Mouse (Mus musculus): ENCODE results near the gene Ptrh1. TPM values are rescaled to one million over a fixed set of nuclear protein-coding genes. Genes with fewer than 3 reads are reported as not detected.

Ptrh1 gene
- polyA plus RNA-seq, 1 experiment from 2014 or later = 5.6 TPM

- peaks cover 4% of the 10 kb centered on the region; the same call in 1 of the 2 replicates for H3K4me1 ChIP-seq (ENCODE audit: control insufficient read depth, insufficient read depth, low read length)
- 76% methylated on average over 7 of the region's 7 CpGs for WGBS
- no peak overlapping the region for H3K4me2 ChIP-seq (replicated peaks; ENCODE audit: low read depth, low read length)
- ATAC-seq (ENCODE audit: insufficient number of reproducible peaks, insufficient read depth, low FRiP score, low read depth) = no peak
- H3K27ac ChIP-seq (ENCODE audit: low read length) = no peak overlapping the region; the same call in 1 of the 2 replicates
- no peak overlapping the region for H3K4me3 ChIP-seq (ENCODE audit: low read depth, low read length)
- H3K27me3 ChIP-seq (ENCODE audit: control insufficient read depth, insufficient read depth, low read length) = no peaks in the 10 kb centered on the region
- no peaks in the 10 kb centered on the region for H3K36me3 ChIP-seq (ENCODE audit: control insufficient read depth, insufficient read depth, low read length)
- no peaks in the 10 kb centered on the region for H3K9me3 ChIP-seq (ENCODE audit: control insufficient read depth, low read depth, low read length)
- H3K9ac ChIP-seq (replicated peaks; ENCODE audit: low read depth, low read length) = no peak overlapping the region
These were observed 42.0 kb downstream of the Ptrh1 start for GRCm38 (mm10) chr2:32817589-32817988.

- ATAC-seq (ENCODE audit: insufficient number of reproducible peaks, insufficient read depth, low FRiP score, low read depth) = no peak
- H3K9ac ChIP-seq (replicated peaks; ENCODE audit: low read depth, low read length) = no peak overlapping the region
- H3K4me3 ChIP-seq (ENCODE audit: low read depth, low read length) = no peak overlapping the region
- H3K27me3 ChIP-seq (ENCODE audit: control insufficient read depth, insufficient read depth, low read length) = no peaks in the 10 kb centered on the region
- H3K27ac ChIP-seq (ENCODE audit: low read length) = no peak overlapping the region
- WGBS = 91% methylated on average over 5 of the region's 5 CpGs
- no peaks in the 10 kb centered on the region for H3K9me3 ChIP-seq (ENCODE audit: control insufficient read depth, low read depth, low read length)
- peaks cover 4% of the 10 kb centered on the region; the same call in 1 of the 2 replicates for H3K4me1 ChIP-seq (ENCODE audit: control insufficient read depth, insufficient read depth, low read length)
- H3K36me3 ChIP-seq (ENCODE audit: control insufficient read depth, insufficient read depth, low read length) = no peaks in the 10 kb centered on the region
- H3K4me2 ChIP-seq (replicated peaks; ENCODE audit: low read depth, low read length) = no peak overlapping the region
These were observed 42.6 kb downstream of the Ptrh1 start for GRCm38 (mm10) chr2:32818208-32818607.

GRCm38 (mm10) chr2:32821041-32821802 lies 45.6 kb downstream of the Ptrh1 start:
- no peak overlapping the region for H3K4me3 ChIP-seq (ENCODE audit: low read depth, low read length)
- no peaks in the 10 kb centered on the region for H3K27me3 ChIP-seq (ENCODE audit: control insufficient read depth, insufficient read depth, low read length)
- no peak overlapping the region for H3K27ac ChIP-seq (ENCODE audit: low read length)
- no peaks in the 10 kb centered on the region for H3K9me3 ChIP-seq (ENCODE audit: control insufficient read depth, low read depth, low read length)
- H3K4me1 ChIP-seq (ENCODE audit: control insufficient read depth, insufficient read depth, low read length) = peaks cover 14% of the 10 kb centered on the region; the same call in 1 of the 2 replicates
- H3K36me3 ChIP-seq (ENCODE audit: control insufficient read depth, insufficient read depth, low read length) = no peaks in the 10 kb centered on the region
- WGBS = 65% methylated on average over 11 of the region's 11 CpGs
- no peak overlapping the region for H3K4me2 ChIP-seq (replicated peaks; ENCODE audit: low read depth, low read length)
- H3K9ac ChIP-seq (replicated peaks; ENCODE audit: low read depth, low read length) = no peak overlapping the region
- no peak for ATAC-seq (ENCODE audit: insufficient number of reproducible peaks, insufficient read depth, low FRiP score, low read depth)

- 79% methylated on average over 6 of the region's 6 CpGs for WGBS
These were observed 47.1 kb downstream of the Ptrh1 start for GRCm38 (mm10) chr2:32822643-32823042.

GRCm38 (mm10) chr2:32823153-32823552 lies 47.6 kb downstream of the Ptrh1 start:
- no peak for ATAC-seq (ENCODE audit: insufficient number of reproducible peaks, insufficient read depth, low FRiP score, low read depth)
- no peak overlapping the region for H3K9ac ChIP-seq (replicated peaks; ENCODE audit: low read depth, low read length)
- WGBS = 23% methylated on average over 11 of the region's 11 CpGs

More at GRCm38 (mm10) chr2:32822643-32823042, 47.1 kb downstream of the Ptrh1 start:
- Histone ChIP-seq H3K4me2 (replicated peaks; ENCODE audit: low read depth, low read length) (no peak overlapping the region), H3K4me1 (ENCODE audit: control insufficient read depth, insufficient read depth, low read length) (0 out of 2 replicates have a peak, but pooled peaks cover 10% of the 10 kb centered on the region), H3K27me3 (ENCODE audit: control insufficient read depth, insufficient read depth, low read length) (no peaks in the 10 kb centered on the region), H3K4me3 (ENCODE audit: low read depth, low read length) (no peak overlapping the region), H3K9ac (replicated peaks; ENCODE audit: low read depth, low read length) (no peak overlapping the region), H3K27ac (ENCODE audit: low read length) (no peak overlapping the region), H3K9me3 (ENCODE audit: control insufficient read depth, low read depth, low read length) (no peaks in the 10 kb centered on the region), H3K36me3 (ENCODE audit: control insufficient read depth, insufficient read depth, low read length) (no peaks in the 10 kb centered on the region)
- no peak for ATAC-seq (ENCODE audit: insufficient number of reproducible peaks, insufficient read depth, low FRiP score, low read depth)

GRCm38 (mm10) chr2:32823579-32824154 lies 48.1 kb downstream of the Ptrh1 start:
- WGBS = 49% methylated on average over 8 of the region's 8 CpGs
- no peak overlapping the region for H3K4me3 ChIP-seq (ENCODE audit: low read depth, low read length)
- no peak overlapping the region for H3K9ac ChIP-seq (replicated peaks; ENCODE audit: low read depth, low read length)
- no peaks in the 10 kb centered on the region for H3K27me3 ChIP-seq (ENCODE audit: control insufficient read depth, insufficient read depth, low read length)
- 0 out of 2 replicates have a peak, but pooled peaks cover 10% of the 10 kb centered on the region for H3K4me1 ChIP-seq (ENCODE audit: control insufficient read depth, insufficient read depth, low read length)
- ATAC-seq (ENCODE audit: insufficient number of reproducible peaks, insufficient read depth, low FRiP score, low read depth) = no peak
- no peaks in the 10 kb centered on the region for H3K9me3 ChIP-seq (ENCODE audit: control insufficient read depth, low read depth, low read length)
- H3K4me2 ChIP-seq (replicated peaks; ENCODE audit: low read depth, low read length) = no peak overlapping the region
- no peaks in the 10 kb centered on the region for H3K36me3 ChIP-seq (ENCODE audit: control insufficient read depth, insufficient read depth, low read length)
- no peak overlapping the region for H3K27ac ChIP-seq (ENCODE audit: low read length)

More at GRCm38 (mm10) chr2:32823153-32823552, 47.6 kb downstream of the Ptrh1 start:
- no peak overlapping the region for H3K27ac ChIP-seq (ENCODE audit: low read length)
- H3K27me3 ChIP-seq (ENCODE audit: control insufficient read depth, insufficient read depth, low read length) = no peaks in the 10 kb centered on the region
- H3K36me3 ChIP-seq (ENCODE audit: control insufficient read depth, insufficient read depth, low read length) = no peaks in the 10 kb centered on the region
- no peaks in the 10 kb centered on the region for H3K9me3 ChIP-seq (ENCODE audit: control insufficient read depth, low read depth, low read length)
- 0 out of 2 replicates have a peak, but pooled peaks cover 10% of the 10 kb centered on the region for H3K4me1 ChIP-seq (ENCODE audit: control insufficient read depth, insufficient read depth, low read length)
- H3K4me3 ChIP-seq (ENCODE audit: low read depth, low read length) = no peak overlapping the region
- no peak overlapping the region for H3K4me2 ChIP-seq (replicated peaks; ENCODE audit: low read depth, low read length)

GRCm38 (mm10) chr2:32824181-32824580 lies 48.6 kb downstream of the Ptrh1 start:
- no peak for ATAC-seq (ENCODE audit: insufficient number of reproducible peaks, insufficient read depth, low FRiP score, low read depth)
- Histone ChIP-seq H3K27me3 (ENCODE audit: control insufficient read depth, insufficient read depth, low read length) (no peaks in the 10 kb centered on the region), H3K4me1 (ENCODE audit: control insufficient read depth, insufficient read depth, low read length) (0 out of 2 replicates have a peak, but pooled peaks cover 10% of the 10 kb centered on the region), H3K36me3 (ENCODE audit: control insufficient read depth, insufficient read depth, low read length) (no peaks in the 10 kb centered on the region), H3K4me2 (replicated peaks; ENCODE audit: low read depth, low read length) (no peak overlapping the region), H3K4me3 (ENCODE audit: low read depth, low read length) (no peak overlapping the region), H3K27ac (ENCODE audit: low read length) (no peak overlapping the region), H3K9ac (replicated peaks; ENCODE audit: low read depth, low read length) (no peak overlapping the region), H3K9me3 (ENCODE audit: control insufficient read depth, low read depth, low read length) (no peaks in the 10 kb centered on the region)
- 25% methylated on average over 8 of the region's 8 CpGs for WGBS

GRCm38 (mm10) chr2:32824778-32825177 lies 49.2 kb downstream of the Ptrh1 start:
- H3K36me3 ChIP-seq (ENCODE audit: control insufficient read depth, insufficient read depth, low read length) = no peaks in the 10 kb centered on the region
- H3K9me3 ChIP-seq (ENCODE audit: control insufficient read depth, low read depth, low read length) = no peaks in the 10 kb centered on the region
- H3K4me1 ChIP-seq (ENCODE audit: control insufficient read depth, insufficient read depth, low read length) = 0 out of 2 replicates have a peak, but pooled peaks cover 10% of the 10 kb centered on the region
- no peak overlapping the region for H3K4me2 ChIP-seq (replicated peaks; ENCODE audit: low read depth, low read length)
- ATAC-seq (ENCODE audit: insufficient number of reproducible peaks, insufficient read depth, low FRiP score, low read depth) = no peak
- H3K27ac ChIP-seq (ENCODE audit: low read length) = no peak overlapping the region
- H3K9ac ChIP-seq (replicated peaks; ENCODE audit: low read depth, low read length) = no peak overlapping the region
- no peak overlapping the region for H3K4me3 ChIP-seq (ENCODE audit: low read depth, low read length)
- no peaks in the 10 kb centered on the region for H3K27me3 ChIP-seq (ENCODE audit: control insufficient read depth, insufficient read depth, low read length)
- 79% methylated on average over 1 of the region's 1 CpGs for WGBS
